Mouse (Mus musculus): Measurements from ENCODE around the gene Nlrc4.
"Not testable (repeated sequence)": the region's sequence is repeated elsewhere in the genome, so short reads cannot be mapped to it uniquely, and the experiment has no call there.

The Nlrc4 gene

DNA sequence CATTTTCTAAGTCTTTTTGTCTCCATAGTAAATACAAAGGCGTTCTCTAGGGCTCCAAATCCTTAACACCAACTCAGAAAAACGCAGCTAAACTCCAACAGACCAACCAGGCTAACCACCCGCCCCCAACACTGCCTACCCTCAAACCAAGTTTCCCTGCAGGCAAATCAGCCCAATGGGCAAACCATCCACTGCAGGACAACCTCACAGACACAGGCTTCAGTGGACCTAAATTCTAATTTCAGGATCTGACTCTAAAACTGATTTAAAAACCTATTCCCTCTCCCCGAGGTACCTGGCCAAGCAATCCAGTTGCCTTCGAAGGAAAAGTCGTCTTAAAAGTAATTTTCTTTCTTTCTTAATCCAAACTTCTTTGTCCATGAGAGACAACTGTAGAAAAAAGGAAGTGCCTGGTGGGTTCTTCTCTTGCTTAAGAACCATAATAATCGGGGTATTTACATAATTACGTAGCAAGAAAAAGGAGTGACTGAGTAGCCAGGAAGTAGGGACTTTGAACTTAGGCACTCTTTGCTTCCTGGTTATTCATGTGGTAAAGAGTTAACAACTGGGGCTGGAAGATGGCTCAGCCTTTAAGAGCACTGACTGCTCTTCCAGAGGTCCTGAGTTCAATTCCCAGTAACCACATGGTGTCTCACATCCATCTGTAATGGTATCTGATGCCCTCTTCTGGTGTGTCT, at the start of gene Nlrc4:
TSS of gene Nlrc4 (minus strand) at position 432 of the 698 bp plus-strand sequence.
- no peaks in the 10 kb centered on the region for H3K27me3 ChIP-seq (ENCODE audit: control insufficient read depth, insufficient read depth, low read length, poor library complexity, severe bottlenecking)
- H3K36me3 ChIP-seq (ENCODE audit: control insufficient read depth, insufficient read depth, low read length, poor library complexity, severe bottlenecking) = no peaks in the 10 kb centered on the region; the same call in 1 of the 2 replicates
- peak; percentile 74 for DNase-seq (ENCODE audit: low read depth, low spot score)

DNA sequence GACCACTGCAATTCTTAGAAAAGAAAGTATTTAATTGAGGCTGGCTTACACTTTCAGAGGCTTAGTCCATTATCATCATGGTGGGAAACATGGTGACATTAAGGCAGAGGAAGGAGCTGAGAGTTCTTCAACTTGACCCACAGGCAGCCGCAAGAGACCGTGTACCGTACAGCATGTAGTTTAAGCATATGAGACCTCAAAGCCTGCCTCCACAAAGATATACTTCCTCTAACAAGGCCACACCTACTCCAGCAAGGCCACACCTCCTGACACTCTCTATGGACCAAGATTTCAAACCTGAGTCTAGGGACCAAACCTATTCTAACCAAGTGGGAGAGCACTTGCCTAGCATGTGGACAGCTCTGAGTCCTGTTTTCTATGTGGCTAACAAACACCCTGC, 49.7 kb upstream of the Nlrc4 start:
- Histone ChIP-seq H3K27me3 (ENCODE audit: control insufficient read depth, insufficient read depth, low read length, poor library complexity, severe bottlenecking) (no peaks in the 10 kb centered on the region), H3K36me3 (ENCODE audit: control insufficient read depth, insufficient read depth, low read length, poor library complexity, severe bottlenecking) (no peaks in the 10 kb centered on the region)
- peak; percentile 48 for DNase-seq (ENCODE audit: low read depth, low spot score)

DNA sequence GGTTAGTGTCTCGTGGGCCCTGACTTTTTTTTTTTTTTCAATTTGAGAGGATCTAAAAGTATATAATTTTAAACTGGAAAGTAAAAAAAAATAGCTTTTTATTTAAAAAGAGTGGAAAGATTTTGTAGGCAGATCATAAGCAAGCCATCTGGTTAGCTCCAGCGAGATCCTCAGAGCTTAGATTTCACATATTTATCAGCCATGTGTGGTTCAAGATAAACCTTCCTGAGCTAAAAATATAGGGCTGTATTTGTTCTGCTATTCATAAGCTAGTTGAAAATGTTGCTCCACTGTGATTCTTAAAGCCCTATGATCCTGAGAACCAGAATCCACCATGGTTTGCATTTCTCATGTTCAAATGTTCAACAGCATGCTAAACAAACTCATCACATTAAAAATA, 49.0 kb upstream of the Nlrc4 start:
- no peaks in the 10 kb centered on the region for H3K36me3 ChIP-seq (ENCODE audit: control insufficient read depth, insufficient read depth, low read length, poor library complexity, severe bottlenecking)
- no peaks in the 10 kb centered on the region for H3K27me3 ChIP-seq (ENCODE audit: control insufficient read depth, insufficient read depth, low read length, poor library complexity, severe bottlenecking)
- no peak for DNase-seq (ENCODE audit: low read depth, low spot score)

DNA sequence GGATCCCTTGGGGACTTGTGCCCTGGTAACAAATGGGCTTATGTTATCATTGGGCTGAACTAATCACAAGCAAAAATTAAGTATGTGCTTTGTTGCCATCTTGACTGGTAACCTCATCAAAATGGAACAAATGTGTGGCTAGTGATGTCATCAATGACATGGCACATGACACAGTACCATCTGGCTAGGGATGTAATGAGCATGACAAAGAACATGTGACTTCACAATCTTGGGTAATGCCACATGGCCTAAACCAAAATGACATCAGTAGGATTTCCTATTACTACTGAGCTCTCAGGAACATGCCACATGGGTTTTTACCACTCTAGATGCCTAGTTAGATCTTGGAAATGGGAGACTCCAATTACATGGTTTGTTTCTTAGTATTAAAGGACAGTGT, 42.1 kb upstream of the Nlrc4 start:
- DNase-seq (ENCODE audit: low read depth, low spot score) = peak; percentile 47
- no peaks in the 10 kb centered on the region for H3K27me3 ChIP-seq (ENCODE audit: control insufficient read depth, insufficient read depth, low read length, poor library complexity, severe bottlenecking)
- peaks cover 18% of the 10 kb centered on the region; the same call in 1 of the 2 replicates for H3K36me3 ChIP-seq (ENCODE audit: control insufficient read depth, insufficient read depth, low read length, poor library complexity, severe bottlenecking)

DNA sequence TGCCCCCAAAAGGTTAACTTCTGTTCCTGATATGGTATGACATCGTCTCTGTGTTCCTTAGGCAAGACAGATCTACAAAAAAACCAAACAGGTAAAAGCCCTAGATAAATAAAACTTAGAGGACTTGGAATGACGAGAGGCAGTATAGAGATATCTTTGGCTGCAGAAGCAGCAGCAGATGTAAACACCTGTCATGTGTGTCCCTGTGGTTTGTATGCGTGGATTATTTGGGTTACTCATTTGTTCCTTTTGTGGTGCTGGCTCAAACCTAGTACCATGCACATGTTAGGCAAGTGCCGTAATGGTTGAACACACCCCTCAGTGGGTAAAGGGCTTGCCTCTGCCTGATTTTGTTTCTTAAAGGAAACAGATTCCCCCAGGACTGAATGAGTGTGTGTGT, 41.3 kb upstream of the Nlrc4 start:
- peaks cover 18% of the 10 kb centered on the region; the same call in 1 of the 2 replicates for H3K36me3 ChIP-seq (ENCODE audit: control insufficient read depth, insufficient read depth, low read length, poor library complexity, severe bottlenecking)
- DNase-seq (ENCODE audit: low read depth, low spot score) = no peak
- H3K27me3 ChIP-seq (ENCODE audit: control insufficient read depth, insufficient read depth, low read length, poor library complexity, severe bottlenecking) = no peaks in the 10 kb centered on the region

DNA sequence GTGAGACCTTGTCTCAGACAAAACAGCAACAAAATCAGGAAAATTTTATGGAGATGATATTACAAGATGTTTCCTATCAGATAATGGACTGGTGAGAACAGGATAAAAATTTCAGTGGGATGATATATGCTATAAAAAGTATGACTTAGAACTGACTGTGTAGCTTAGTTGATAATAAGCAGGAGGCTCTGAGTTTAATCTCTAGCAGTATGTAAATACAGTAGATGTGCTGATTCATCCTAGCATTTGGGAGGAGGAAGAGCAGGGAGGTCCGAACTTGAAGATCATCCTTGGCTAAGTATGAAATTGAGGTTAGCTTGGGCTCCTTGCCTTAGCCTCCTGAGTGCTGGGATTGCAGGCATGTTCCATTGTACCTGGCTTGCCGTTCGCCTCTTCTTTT, 32.6 kb upstream of the Nlrc4 start:
- H3K36me3 ChIP-seq (ENCODE audit: control insufficient read depth, insufficient read depth, low read length, poor library complexity, severe bottlenecking) = peaks cover 3% of the 10 kb centered on the region
- no peak for DNase-seq (ENCODE audit: low read depth, low spot score)
- H3K27me3 ChIP-seq (ENCODE audit: control insufficient read depth, insufficient read depth, low read length, poor library complexity, severe bottlenecking) = no peaks in the 10 kb centered on the region

DNA sequence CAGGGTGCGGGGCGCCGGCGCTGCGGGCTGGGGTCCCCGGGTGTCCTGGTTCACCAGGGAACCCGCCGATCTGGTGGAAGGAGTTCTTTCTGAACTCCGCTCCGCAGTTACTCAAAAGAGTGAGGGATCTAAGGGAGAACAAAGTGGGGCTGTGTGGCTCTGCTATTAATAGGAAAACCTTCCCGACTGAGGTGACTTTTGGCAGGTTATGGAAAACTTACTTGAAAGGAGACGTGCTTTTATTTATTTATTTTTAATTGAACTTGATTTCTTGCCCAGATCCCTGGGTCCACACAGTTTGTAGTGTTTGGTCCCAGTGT, 30.9 kb upstream of the Nlrc4 start:
- Histone ChIP-seq H3K27me3 (ENCODE audit: control insufficient read depth, insufficient read depth, low read length, poor library complexity, severe bottlenecking) (no peaks in the 10 kb centered on the region; the same call in 1 of the 2 replicates), H3K36me3 (ENCODE audit: control insufficient read depth, insufficient read depth, low read length, poor library complexity, severe bottlenecking) (peaks cover 3% of the 10 kb centered on the region)
- no peak for DNase-seq (ENCODE audit: low read depth, low spot score)

DNA sequence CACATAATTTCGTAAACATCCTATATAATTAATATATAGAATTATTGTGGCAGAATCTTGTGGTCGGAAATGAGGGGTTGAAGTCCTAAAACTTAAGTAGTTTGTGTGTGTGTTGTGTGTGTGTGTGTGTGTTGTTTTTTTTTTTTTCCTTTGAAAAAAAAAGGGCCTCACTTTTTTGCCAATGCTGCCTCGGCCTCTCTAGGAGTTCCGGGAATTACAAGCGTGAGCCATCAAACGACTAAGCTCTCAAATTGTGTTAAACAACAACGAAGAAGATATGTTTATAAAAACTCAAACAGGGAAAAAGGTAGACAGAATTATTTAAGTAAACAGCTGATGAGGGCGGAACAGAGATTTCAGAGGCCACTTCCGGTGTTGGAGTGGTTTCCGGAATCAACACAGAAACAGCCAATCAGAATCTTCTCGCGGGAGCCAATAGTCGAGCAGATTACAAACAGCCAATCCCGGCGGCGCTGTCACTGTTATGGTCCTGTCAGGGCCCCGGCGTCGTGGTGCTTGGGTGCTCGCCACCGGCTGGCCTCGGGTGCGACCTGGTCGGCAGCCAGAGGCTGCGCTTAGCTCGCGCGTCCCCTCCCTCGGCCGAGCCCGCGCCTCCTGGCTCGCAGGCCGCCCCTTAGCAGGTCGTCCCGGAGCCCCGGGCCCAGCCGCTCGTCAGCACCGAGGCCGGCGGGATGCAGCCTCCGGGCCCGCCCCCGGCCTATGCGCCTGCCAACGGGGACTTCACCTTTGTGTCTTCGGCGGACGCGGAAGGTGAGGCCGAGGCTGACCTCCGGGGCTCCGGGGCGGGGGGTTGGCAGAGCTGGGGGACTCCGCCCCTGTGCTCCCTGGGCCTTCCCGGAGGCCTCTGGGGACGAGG, 30.3 kb upstream of the Nlrc4 start, which contains the start of gene Yipf4:
TSS of gene Yipf4 (plus strand) at position 470 of the 877 bp plus-strand sequence.
- no peaks in the 10 kb centered on the region; the same call in 1 of the 2 replicates for H3K36me3 ChIP-seq (ENCODE audit: control insufficient read depth, insufficient read depth, low read length, poor library complexity, severe bottlenecking)
- DNase-seq (ENCODE audit: low read depth, low spot score) = peak; percentile 97
- no peaks in the 10 kb centered on the region; the same call in 1 of the 2 replicates for H3K27me3 ChIP-seq (ENCODE audit: control insufficient read depth, insufficient read depth, low read length, poor library complexity, severe bottlenecking)

DNA sequence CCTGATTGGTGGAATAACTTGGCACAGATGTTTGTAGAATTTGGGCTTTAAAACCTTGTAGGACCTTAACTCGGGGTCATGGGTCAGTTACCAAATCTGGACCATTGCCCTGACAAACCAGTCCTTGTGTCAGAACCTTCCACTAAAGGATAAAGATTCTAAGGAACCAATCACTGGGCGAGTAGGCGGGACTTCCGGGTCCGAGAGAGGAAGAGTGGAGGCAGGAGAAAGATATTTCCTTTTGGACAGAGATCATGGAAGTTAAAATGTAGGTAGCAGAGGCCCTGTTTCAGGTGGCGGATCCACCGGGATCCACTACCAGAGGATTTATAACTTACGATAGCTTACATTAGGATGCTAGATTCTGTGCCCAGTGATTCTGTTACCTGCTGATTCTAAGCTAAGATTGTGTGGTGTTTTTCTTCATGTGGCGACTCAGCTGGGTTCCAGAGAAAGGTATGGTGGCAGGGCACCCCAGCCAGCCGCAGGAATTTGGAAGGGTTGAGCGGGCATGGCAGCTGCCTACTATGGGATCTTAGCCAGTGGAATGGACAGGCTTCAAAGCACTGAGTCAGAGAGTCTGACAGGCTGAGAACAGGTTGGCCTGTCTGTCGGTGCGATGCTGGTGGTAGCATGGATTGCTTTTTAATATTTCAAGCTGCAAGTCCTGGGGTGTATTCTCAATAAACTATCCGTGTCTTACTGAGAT, 21.6 kb upstream of the Nlrc4 start:
- Histone ChIP-seq H3K36me3 (ENCODE audit: control insufficient read depth, insufficient read depth, low read length, poor library complexity, severe bottlenecking) (no peaks in the 10 kb centered on the region), H3K27me3 (ENCODE audit: control insufficient read depth, insufficient read depth, low read length, poor library complexity, severe bottlenecking) (no peaks in the 10 kb centered on the region; the same call in 1 of the 2 replicates)
- no peak for DNase-seq (ENCODE audit: low read depth, low spot score)

DNA sequence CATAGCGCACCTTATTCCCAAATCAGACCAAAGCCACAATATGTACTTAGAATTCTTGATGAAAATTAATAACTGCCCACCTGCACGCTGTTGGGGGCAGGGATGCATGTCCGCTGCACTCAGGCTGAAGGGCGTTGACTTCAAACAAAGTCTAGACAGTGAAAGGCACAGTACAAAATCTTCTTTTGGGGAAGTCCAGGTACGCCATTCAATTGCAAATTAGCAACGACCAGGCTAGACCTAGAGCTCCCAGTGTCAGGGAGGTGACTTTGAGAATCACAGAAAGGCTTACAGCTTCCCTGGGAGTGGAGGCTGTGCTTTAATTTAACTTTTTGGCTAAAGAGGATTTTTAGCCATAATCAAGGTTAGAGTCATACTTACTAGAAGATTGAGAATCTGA, 11.2 kb upstream of the Nlrc4 start:
- not testable (repeated sequence) for DNase-seq (ENCODE audit: low read depth, low spot score)

DNA sequence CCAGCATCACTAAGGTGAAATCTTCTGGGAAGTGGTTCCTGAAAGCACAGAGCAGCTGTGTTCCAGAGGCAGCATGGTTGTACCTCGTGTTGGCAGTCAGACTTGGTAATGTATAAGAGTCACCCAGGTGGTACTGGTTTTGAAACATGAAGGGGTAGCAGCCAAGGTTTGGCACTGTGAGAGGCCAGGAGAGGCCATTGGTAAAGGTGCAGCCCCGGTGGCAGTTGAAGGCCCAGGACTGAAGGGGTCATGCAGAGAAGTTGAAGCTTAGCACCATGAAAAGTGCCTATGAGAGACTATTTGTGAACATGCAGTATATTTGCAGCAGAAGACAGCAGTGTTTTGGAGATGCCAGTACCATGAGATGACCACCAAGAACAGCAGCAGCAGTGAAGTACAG, 9.0 kb upstream of the Nlrc4 start:
- not testable (repeated sequence) for H3K36me3 ChIP-seq (ENCODE audit: control insufficient read depth, insufficient read depth, low read length, poor library complexity, severe bottlenecking); H3K27me3 ChIP-seq (ENCODE audit: control insufficient read depth, insufficient read depth, low read length, poor library complexity, severe bottlenecking); DNase-seq (ENCODE audit: low read depth, low spot score)

More for the DNA sequence above, 11.2 kb upstream of the Nlrc4 start:
- H3K27me3 ChIP-seq (ENCODE audit: control insufficient read depth, insufficient read depth, low read length, poor library complexity, severe bottlenecking); H3K36me3 ChIP-seq (ENCODE audit: control insufficient read depth, insufficient read depth, low read length, poor library complexity, severe bottlenecking): not testable (repeated sequence)

DNA sequence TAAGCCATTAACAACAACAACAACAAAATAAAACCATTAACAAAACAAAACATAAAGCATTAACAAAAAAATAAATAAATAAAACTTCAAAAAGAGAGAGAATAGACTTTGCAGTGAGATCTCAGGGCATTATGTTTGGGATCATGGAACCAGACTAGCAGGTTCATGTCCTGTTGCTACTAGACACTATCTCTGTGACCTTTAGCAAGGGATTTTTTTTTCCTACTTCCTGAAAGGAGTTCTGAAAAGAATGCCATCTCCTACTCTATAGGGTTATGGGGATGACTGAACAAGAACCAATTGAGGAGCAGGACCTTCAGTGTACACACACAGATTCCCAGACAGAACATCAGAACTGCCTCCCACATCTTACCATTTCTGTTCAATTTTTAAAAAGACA, 4.6 kb upstream of the Nlrc4 start:
- DNase-seq (ENCODE audit: low read depth, low spot score) = no peak
- H3K36me3 ChIP-seq (ENCODE audit: control insufficient read depth, insufficient read depth, low read length, poor library complexity, severe bottlenecking) = no peaks in the 10 kb centered on the region

DNA sequence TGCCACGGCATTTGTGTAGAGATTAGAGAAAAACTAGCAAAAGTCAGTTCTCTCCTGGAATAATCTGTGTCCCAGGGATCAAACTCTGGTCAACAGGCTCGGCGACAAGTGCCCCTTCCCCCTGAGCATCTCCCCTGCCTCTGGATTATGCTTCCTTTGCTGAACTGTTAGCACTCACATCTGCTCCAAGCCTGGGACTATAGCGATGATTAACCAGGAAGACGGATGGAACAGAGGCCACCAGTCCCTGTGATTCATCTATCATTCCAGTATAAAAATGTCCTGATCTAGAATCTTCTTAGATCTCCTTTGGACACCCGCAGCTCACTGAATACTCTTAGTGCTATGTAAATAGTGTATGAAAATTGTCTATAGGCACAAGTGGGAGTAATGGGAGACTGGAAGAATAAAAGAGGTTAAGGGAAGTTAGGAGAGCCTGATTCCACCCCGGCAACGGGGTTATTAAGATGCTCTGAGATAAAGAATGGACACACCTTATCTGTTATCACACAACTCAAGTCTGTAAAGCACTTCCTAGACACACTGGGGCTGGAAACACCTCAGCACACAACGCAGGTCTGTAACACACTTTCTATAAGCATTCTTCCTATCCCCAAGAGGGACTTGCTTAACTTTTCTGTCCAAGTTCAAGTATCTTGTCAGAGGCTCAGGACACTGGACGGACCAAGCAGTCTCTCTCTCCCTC, 817 bp downstream of the Nlrc4 start:
- no peaks in the 10 kb centered on the region for H3K27me3 ChIP-seq (ENCODE audit: control insufficient read depth, insufficient read depth, low read length, poor library complexity, severe bottlenecking)
- no peak for DNase-seq (ENCODE audit: low read depth, low spot score)

More for the DNA sequence above, 4.6 kb upstream of the Nlrc4 start:
- no peaks in the 10 kb centered on the region for H3K27me3 ChIP-seq (ENCODE audit: control insufficient read depth, insufficient read depth, low read length, poor library complexity, severe bottlenecking)

DNA sequence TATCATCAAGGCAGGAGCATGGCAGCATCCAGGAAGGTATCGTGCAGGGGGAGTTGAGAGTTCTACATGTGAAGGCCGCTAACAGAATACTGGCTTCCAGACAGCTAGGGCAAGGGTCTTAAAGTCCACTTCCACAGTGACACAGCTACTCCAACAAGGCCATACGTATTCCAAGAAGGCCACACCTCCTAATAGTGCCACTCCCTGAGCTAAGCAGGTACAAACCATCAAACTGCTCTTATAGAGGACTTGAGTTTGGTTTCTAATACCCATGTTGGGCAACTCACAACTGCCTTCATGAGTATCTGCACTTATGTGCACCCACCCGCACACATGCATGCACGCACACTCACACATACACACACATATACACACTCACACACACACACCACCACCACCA, 2.1 kb downstream of the Nlrc4 start:
- no peaks in the 10 kb centered on the region; the same call in 1 of the 2 replicates for H3K36me3 ChIP-seq (ENCODE audit: control insufficient read depth, insufficient read depth, low read length, poor library complexity, severe bottlenecking)
- no peaks in the 10 kb centered on the region for H3K27me3 ChIP-seq (ENCODE audit: control insufficient read depth, insufficient read depth, low read length, poor library complexity, severe bottlenecking)
- no peak for DNase-seq (ENCODE audit: low read depth, low spot score)

More for the DNA sequence above, 817 bp downstream of the Nlrc4 start:
- H3K36me3 ChIP-seq (ENCODE audit: control insufficient read depth, insufficient read depth, low read length, poor library complexity, severe bottlenecking) = no peaks in the 10 kb centered on the region; the same call in 1 of the 2 replicates
